In the genomic region with DNA sequence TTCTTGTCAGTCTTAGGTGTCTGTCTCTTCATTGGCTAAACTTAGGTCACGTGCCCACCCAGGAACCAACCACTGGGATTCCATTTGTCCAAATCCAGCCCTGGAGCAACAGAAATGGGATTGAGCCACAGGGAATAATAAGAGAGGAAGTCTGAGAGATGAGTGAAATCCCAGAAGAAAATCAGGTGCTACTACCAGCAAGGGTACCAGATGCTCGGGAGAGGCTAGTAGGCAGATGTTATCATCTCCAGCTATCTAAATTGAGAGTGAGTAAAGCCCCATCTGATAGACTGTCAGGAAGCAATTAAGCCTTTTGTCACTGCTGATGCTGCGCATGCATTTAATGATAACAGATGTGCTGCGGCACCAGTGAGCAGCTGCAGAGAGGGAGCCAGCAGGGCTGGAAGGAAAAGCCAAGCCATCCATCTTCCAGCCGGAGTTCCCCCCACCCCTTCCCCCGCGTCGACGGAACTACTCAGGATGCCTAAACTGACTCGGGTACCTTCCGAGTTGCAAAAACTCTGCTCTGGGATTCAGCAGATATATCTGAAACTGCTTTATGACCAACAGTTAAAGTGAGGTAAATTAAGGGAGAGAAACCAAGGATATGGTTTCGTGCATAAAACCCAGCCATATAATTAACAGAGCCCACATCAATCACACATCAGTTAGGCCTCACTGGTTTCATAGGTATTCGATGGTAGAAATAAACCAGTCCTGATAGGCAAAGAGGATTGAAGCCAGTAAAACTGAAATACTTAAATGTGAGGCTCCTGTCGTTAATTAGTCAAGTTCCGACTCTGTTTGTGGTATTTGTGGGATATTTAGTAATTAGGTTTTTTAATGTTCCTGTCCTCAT, we compare ENCODE assay signal across 12 mouse cellular contexts. TPM values are rescaled to one million over a fixed set of nuclear protein-coding genes. Genes with fewer than 3 reads are reported as not detected.
DNase-seq lines count a peak whose midpoint lies in the region; ATAC-seq lines count a peak whose summit lies in the region.
"Had no signal": no experiment of that assay in that cellular context is flagged by ENCODE, and none has a peak within 500 bp of the region (broad histone marks: within the 10 kb centered on the region; RNA-seq: fewer than 3 reads in every experiment).

No protein-coding gene starts in this region.

- H3K4me1 ChIP-seq in forebrain, embryonic 13.5 days, result peaks cover 8% of the 10 kb centered on the region; the same call in 1 of the 2 replicates
- H3K4me1 ChIP-seq in limb, embryonic 11.5 days (ENCODE audit: control insufficient read depth, insufficient read depth, low read length), result no peaks in the 10 kb centered on the region
- peaks cover 14% of the 10 kb centered on the region for H3K4me1 ChIP-seq in neural tube, embryonic 13.5 days (replicated peaks)
- H3K4me1 ChIP-seq in heart, embryonic 10.5 days, result no peaks in the 10 kb centered on the region

- H3K9ac ChIP-seq in forebrain, embryonic 13.5 days, result no peak overlapping the region
- H3K9ac ChIP-seq in limb, embryonic 11.5 days (ENCODE audit: low read length), result no peak overlapping the region
- H3K9ac ChIP-seq in neural tube, embryonic 13.5 days, result no peak overlapping the region; the same call in 1 of the 2 replicates

- no peaks in the 10 kb centered on the region for H3K27me3 ChIP-seq in forebrain, embryonic 13.5 days
- no peaks in the 10 kb centered on the region for H3K27me3 ChIP-seq in limb, embryonic 11.5 days (ENCODE audit: control insufficient read depth, insufficient read depth, low read length)
- no peaks in the 10 kb centered on the region for H3K27me3 ChIP-seq in neural tube, embryonic 13.5 days
- H3K27me3 ChIP-seq in heart, embryonic 10.5 days (ENCODE audit: insufficient read depth, poor library complexity, severe bottlenecking), result no peaks in the 10 kb centered on the region
- H3K27me3 ChIP-seq: Patski had no signal

- H3K4me3 ChIP-seq in forebrain, embryonic 13.5 days, result no peak overlapping the region
- H3K4me3 ChIP-seq in limb, embryonic 11.5 days (ENCODE audit: low read depth, low read length), result no peak overlapping the region
- H3K4me3 ChIP-seq in neural tube, embryonic 13.5 days, result peak overlapping the region; percentile 10
- H3K4me3 ChIP-seq in heart, embryonic 10.5 days, result no peak overlapping the region

- peak; percentile 92 for ATAC-seq in forebrain, embryonic 13.5 days
- ATAC-seq in limb, embryonic 11.5 days (ENCODE audit: insufficient number of reproducible peaks, low FRiP score, low TSS enrichment, low read depth), result no peak
- peak; percentile 93 for ATAC-seq in neural tube, embryonic 13.5 days (ENCODE audit: low read depth)
- ATAC-seq: inflammation-experienced regulatory T-cells, adult 6 months; Patski had no signal

- peak overlapping the region; percentile 32; the same call in 1 of the 2 replicates for H3K27ac ChIP-seq in forebrain, embryonic 13.5 days
- H3K27ac ChIP-seq in limb, embryonic 11.5 days (replicated peaks; ENCODE audit: low read depth, low read length), result no peak overlapping the region
- H3K27ac ChIP-seq in neural tube, embryonic 13.5 days (replicated peaks), result peak overlapping the region; percentile 67
- no peak overlapping the region for H3K27ac ChIP-seq in heart, embryonic 10.5 days

- H3K4me2 ChIP-seq in forebrain, embryonic 13.5 days, result no peak overlapping the region
- H3K4me2 ChIP-seq in limb, embryonic 11.5 days (ENCODE audit: low read depth, severe bottlenecking), result peak overlapping the region; percentile 15; the same call in 1 of the 2 replicates
- H3K4me2 ChIP-seq in neural tube, embryonic 13.5 days, result peak overlapping the region; percentile 42

- H3K36me3 ChIP-seq in forebrain, embryonic 13.5 days (ENCODE audit: poor library complexity, severe bottlenecking), result no peaks in the 10 kb centered on the region
- H3K36me3 ChIP-seq in limb, embryonic 11.5 days (ENCODE audit: control insufficient read depth, insufficient read depth, low read length), result no peaks in the 10 kb centered on the region
- no peaks in the 10 kb centered on the region for H3K36me3 ChIP-seq in neural tube, embryonic 13.5 days
- no peaks in the 10 kb centered on the region for H3K36me3 ChIP-seq in heart, embryonic 10.5 days

- peak; percentile 8 for DNase-seq in kidney, postnatal 10 days
- no peak for DNase-seq in kidney, adult 8-10 months
- DNase-seq in limb, embryonic 11.5 days (ENCODE audit: low spot score), result peak; percentile 53
- no peak for DNase-seq in layer of hippocampus, postnatal 36 days
- no peak for DNase-seq in c-Kit-positive CD71-positive TER-119-positive erythroid progenitor cells, embryonic 14.5 days (ENCODE audit: low spot score)
- DNase-seq in heart, embryonic 10.5 days (ENCODE audit: low spot score), result no peak
- DNase-seq: B cell, adult 2 months; right cerebral cortex, adult 18-20 months had no signal

- WGBS in forebrain, embryonic 13.5 days, result 68% methylated on average over 15 of the region's 15 CpGs
- 12% methylated on average over 15 of the region's 15 CpGs for WGBS in limb, embryonic 11.5 days
- 30% methylated on average over 15 of the region's 15 CpGs for WGBS in neural tube, embryonic 13.5 days
- WGBS in heart, embryonic 10.5 days, result 41% methylated on average over 15 of the region's 15 CpGs

- no peaks in the 10 kb centered on the region for H3K9me3 ChIP-seq in forebrain, embryonic 13.5 days (replicated peaks)
- H3K9me3 ChIP-seq in limb, embryonic 11.5 days (ENCODE audit: control insufficient read depth, low read length), result no peaks in the 10 kb centered on the region
- no peaks in the 10 kb centered on the region for H3K9me3 ChIP-seq in neural tube, embryonic 13.5 days
- no peaks in the 10 kb centered on the region for H3K9me3 ChIP-seq in heart, embryonic 10.5 days

RNA-seq across cellular contexts. Expression of a gene that starts 53.1 kb away (rescaled TPM):
- 3.9 and 4.7 TPM in 2 replicates for polyA plus RNA-seq in forebrain, embryonic 13.5 days (2015; fragmentation: Nextera tagmentation; extraction: Ambion mirVana)
- 0.92 and 1.4 TPM in 2 replicates for polyA plus RNA-seq in limb, embryonic 11.5 days (2014; fragmentation: Nextera tagmentation; extraction: Ambion mirVana)
- 10.9 and 13.9 TPM in 2 replicates for polyA plus RNA-seq in neural tube, embryonic 13.5 days (2015; fragmentation: Nextera tagmentation; extraction: Ambion mirVana)
- 10 to 100 TPM; 24.5 to 26.9 TPM for total RNA-seq in layer of hippocampus, postnatal 36 days (2021)
- polyA plus RNA-seq in heart, embryonic 10.5 days (2016; fragmentation: Nextera tagmentation; extraction: Ambion mirVana), result 0.16 and 0.30 TPM in 2 replicates
- polyA plus RNA-seq: inflammation-experienced regulatory T-cells, adult 6 months; Patski had no signal

Comparison
In these comparisons a context has a peak if more than half of its experiments do, and no peak if none do; other contexts are left out.
1. DNase-seq: peak in kidney, postnatal 10 days (single experiment) and limb, embryonic 11.5 days (single experiment); none in kidney, adult 8-10 months (0 of 2), layer of hippocampus, postnatal 36 days (0 of 2), c-Kit-positive CD71-positive TER-119-positive erythroid progenitor cells, embryonic 14.5 days (single experiment) and heart, embryonic 10.5 days (single experiment).
2. H3K27ac ChIP-seq: peak in forebrain, embryonic 13.5 days (single experiment) and neural tube, embryonic 13.5 days (single experiment); none in limb, embryonic 11.5 days (single experiment) and heart, embryonic 10.5 days (single experiment).